Mouse (Mus musculus): ENCODE measurements at regions not wholly inside any gene's neighbourhood (a gene's known extent, or its start where the extent isn't known, plus 50 kb on each side); places are given as distances from the start of the nearest gene placed in this dataset.

DNA sequence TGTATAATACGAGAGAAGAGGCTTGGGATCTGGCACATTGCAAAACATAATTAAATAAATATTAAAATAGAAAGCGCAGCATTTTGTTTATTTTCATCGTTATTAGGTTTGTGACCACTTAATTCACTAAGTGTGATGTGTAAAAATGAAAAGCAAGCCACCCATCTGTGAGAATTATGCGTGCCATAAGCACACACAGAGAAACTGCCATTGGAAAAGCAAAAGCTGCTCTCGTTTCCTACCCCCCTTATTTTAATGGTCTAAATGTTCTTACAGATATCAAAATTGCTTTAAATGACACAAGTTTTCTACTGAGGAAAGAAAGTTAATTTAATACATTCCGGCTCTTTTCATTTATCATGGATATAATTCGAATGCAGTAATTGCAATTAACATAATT is 2780.8 kb upstream of the Gm7489 start:
- DNase-seq (ENCODE audit: low read depth, low spot score), result no peak

DNA sequence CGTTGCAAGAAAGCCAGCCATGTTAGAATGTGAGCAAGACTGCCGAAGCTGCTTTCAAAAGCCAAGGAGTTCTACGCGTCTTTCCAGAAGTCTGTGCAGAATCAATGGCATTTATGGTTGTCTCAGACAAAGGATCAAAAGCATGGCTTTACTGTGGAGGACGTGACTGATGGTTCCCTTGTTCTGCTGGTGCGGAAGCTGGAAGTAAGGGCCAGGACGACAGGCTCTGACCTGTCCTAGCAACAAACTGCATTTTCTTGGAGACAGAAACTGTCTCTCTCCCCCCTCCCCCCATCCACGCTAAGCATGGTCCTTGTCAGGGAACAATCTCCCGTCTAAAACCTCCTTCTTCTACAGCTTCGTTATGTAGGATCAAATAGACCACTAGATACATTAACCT is 2780.3 kb upstream of the Gm7489 start:
- no peak for DNase-seq (ENCODE audit: low read depth, low spot score)

DNA sequence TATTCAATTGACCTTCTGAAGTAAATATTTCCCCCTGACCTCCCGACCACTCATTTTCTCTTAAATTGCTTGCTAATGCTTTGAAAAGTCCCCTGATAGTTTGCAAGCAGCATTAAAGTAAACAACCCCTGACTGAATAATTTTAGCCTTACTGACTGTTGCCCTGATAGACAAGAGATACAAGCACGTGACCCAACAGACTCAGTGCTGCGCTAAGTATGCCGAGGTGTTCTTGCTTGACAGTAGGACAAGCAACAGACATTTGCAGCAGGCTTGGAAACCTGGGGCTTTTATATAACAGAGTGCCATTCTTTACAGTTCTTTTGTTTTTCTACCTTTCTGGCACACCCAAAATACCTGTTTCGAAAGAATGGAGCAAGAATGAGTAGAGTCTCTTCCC is 2779.9 kb upstream of the Gm7489 start:
- no peak for DNase-seq (ENCODE audit: low read depth, low spot score)

DNA sequence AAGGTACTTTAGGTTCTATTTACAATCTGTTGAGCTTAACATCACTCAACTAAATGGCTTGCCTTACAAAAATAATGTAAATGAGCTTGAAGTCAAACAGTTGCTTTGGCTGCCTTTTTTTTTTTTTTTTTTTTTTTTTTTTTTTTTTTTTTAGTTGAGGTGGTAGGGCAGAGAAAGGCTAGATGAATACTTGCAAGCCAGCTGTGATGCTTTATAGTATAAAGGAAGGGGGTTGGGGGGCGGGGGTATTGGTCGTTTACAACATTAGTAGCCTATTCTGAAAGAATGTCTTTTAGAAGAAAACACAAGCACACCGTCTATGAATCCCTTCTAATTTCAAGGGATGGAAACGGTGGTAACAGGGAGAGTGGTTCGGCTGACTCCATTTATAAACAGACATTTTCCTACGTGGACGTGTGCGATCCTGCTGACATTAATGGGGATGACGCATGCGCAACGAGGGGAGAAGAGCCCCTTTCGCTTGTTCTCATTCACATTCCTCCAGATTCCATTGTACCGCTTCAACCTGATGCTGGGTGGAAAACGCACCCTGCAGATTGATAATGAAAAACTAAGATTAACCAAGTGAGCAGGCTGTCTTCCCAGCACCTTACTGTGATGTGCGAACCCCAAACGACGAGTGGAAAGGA is 2779.2 kb upstream of the Gm7489 start:
- no peak for DNase-seq (ENCODE audit: low read depth, low spot score)

DNA sequence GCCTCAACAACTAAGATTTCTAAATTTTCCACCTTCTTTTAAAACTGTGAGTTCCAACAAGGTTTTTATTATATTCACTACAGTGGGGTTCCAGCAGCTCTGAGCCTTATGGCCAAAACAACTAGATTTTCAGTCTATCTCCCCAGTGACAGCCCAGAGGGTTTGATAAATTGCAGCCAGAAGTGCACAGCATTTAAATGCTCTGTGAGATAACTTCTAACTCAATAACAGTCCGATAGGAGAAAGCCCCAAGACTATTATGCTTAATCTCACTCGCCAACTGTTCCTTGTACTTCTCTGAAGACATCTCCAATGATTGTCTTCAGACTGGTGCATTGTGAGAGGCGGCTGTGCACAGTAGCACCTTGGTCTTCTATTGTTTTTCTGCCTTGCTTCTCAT is 2774.5 kb upstream of the Gm7489 start:
- DNase-seq (ENCODE audit: low read depth, low spot score), result no peak

DNA sequence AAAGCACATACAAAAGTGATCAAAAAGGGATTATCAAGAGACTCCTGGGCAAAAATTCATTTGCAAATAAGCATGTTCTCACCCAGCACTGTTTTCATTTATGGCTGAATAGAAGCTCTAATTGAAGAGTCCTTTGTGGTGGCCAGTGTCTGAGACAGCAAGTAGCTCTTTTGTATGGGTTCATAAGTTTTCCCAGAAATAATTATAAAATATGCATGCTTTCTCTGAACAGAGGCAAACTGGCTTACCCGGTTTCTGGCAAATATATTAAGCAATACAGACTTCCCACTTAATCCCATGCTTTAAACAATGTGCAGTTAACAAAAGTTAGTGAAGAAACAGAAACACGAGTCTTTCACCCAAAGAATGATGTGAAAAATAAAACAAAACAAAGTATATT is 2758.8 kb upstream of the Gm7489 start:
- no peak for DNase-seq (ENCODE audit: low read depth, low spot score)

DNA sequence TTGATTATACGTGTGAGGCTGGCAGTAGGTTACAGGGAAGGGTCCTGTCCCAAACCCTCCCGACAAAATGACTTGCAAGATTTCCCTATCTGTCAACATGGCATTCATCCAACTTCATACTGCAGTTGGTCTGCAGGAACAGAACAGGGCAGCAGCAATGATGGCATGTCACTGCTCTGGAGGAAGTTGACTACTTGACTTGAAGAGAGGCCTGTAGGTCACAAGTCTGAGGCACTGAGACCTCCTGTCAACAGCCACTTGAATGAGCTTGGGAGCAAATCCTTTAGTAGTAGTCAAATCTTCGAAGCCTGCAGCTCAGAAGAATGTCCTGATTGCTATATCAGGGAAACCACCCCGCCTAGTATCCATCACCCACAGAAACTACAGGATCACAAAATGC is 2753.7 kb upstream of the Gm7489 start:
- no peak for DNase-seq (ENCODE audit: low read depth, low spot score)

DNA sequence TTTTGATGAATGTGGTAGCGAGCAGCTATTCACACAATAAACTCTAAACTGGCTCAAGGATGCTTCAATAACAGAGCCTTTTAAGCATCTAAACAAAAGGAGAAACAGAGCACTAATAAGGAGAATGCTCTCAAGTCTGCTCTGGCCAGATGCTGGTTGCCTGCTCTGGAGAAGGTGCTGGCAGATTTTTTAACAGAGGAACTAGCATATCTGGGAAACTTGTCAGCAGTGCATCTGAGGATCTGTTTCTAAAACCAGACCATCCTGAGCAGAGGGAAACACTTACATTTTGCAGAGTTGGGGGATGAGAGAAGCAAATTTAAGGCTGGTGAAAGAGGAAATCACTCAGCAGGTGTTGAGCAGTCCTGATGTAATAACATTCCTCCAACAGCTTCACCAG is 2748.6 kb upstream of the Gm7489 start:
- DNase-seq (ENCODE audit: low read depth, low spot score), result no peak

DNA sequence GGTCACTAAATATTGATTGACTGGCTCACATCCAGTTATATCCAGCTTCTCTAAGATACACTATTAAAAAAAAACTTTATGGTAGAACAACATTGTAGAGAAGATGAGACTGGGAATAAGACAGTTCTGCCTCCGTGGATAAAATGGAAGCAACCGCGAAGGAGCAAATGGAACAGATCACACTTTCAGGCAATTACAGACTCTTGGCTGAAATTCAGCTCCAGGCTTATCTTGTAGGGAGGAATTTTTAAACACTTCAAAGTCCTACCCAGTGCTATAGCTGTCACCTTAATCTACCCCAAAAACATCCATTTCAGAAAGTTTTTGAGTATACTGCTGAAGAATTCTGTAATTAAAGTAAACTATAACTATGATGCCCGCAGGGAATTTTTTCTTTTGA is 2745.2 kb upstream of the Gm7489 start:
- no peak for DNase-seq (ENCODE audit: low read depth, low spot score)

DNA sequence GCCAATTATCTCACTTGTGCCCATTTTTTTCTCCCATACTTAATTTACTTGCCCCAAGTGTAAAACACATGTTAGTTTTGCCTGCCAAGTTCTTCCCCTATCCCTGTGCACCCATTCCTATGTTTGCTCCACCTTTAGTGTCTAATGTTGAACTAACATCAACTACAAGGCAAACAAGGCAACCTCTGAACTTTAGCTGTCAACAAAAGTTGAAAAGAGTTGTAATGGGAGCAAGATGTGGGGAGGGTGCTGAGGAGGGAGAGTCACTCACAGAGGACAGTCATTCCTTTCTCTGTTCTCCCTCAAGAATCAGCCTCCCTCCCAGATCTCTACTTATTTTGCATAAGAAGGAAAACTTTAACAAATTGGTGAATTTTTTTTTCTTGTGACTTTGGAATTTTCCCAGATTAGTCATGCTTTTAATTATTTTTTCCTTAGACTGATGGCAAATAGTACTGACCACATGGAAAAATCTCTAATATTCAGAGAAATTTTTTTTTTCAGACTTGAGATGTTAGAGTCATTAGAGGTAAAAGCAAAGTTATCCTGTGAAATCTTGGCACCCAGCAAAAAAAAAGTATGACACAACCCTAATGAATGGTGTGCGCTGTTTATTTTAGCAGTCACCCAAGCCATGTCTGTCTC is 2710.6 kb upstream of the Gm7489 start:
- no peak for DNase-seq (ENCODE audit: low read depth, low spot score)

DNA sequence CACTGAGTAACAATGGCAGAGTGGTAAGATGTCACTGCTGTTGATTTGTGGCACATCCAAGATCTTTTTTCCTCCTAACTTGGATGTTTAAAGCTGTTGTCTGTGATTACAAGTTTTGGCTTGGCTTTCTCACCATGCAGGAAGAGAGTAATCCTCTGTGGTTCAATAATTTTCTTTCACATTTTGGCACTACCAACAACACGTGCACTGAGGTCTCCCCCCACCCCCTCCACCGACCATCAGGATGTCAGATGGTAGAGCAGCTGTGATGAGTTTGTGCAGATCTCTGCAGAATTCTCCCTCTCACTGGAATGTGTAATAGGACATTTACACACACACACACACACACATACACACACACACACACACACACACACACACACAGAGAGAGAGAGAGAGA is 2708.2 kb upstream of the Gm7489 start:
- DNase-seq (ENCODE audit: low read depth, low spot score), result no peak

DNA sequence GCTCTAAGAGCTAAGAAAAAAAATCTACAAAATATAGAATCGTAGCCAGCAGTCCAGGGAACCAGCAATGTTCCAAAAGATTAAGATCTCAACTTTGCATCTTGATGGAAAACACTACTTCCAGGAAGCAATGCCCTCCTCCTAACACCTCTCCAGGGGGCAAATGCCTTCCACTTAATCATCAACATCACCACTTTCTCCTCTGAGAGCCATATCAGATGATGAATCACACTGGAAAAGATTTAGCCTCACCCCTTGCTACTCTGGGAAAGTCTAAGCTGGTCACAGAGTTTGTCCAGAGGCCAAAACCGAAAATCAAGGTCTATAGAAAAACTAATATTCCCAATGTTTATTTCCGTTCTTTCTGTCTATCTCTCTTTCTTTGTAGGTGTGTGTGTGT is 2695.6 kb upstream of the Gm7489 start:
- no peak for DNase-seq (ENCODE audit: low read depth, low spot score)

DNA sequence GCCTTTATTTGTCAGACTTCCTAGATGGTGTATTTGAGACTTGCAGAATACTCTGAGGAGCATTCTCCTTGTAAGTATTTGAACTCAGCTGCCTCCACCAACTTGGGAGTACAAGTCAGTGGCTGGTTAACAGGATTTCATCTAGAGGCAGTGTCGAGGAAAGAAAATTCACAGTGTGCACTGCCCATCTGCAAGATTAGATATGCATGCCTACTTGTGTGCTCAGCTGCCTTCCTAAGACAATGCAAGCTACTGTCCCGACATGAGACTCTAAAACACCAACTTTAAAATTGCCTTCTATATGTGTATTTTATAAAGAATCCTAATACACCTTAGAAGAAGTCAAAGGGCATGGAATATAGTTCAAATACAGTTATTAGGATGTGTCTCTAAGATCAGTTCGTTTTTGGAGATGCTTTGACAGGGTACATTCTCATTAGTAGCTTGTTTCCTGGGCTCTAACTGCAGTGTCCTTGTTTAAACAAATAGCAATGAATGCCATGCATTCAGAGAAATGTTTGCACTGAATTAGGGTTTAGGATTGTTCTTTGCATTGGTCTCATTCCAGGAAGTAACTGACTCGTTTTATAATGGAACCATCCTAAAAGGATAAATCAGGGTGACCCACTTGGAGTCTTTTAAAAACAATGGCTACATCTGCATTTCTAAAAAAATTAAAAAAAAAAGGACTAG is 2687.1 kb upstream of the Gm7489 start:
- DNase-seq (ENCODE audit: low read depth, low spot score), result no peak

DNA sequence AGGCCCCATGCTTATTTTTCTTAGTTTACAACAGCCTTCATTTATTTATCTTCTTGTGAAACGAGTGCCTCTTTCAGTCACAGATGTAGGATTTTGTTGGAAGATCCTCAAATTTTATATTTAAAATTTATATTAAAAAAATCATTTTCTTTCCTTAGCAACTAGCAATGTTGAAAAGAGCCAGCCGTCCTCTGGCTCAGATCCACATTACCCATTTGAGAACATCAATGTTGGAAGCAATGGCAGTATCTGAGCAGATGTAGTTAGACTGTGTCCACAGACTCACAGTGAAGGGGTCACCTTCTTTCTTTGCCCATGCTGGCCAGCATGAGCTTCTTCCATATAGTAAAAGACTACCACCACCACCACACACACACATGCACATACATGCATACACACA is 2681.4 kb upstream of the Gm7489 start:
- DNase-seq (ENCODE audit: low read depth, low spot score), result no peak

DNA sequence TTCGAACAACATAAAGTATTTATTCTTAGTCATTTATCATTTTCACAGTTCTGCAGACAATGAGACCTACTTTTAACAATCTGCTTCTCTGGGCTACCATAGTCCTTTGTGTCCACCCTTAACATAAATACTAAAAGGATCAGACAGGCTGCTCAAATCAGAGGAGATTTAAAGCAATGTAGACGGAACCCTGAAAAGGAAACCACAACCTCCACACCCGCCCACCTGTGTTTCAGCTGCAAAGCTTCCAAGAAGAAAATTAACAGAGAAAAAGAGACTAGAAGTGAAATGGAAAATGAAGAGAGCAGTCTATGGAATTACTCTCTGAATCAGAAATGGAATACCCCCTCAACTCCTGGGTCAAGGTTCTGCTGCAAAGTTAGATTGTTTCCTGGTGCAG is 2678.7 kb upstream of the Gm7489 start:
- DNase-seq (ENCODE audit: low read depth, low spot score), result no peak

DNA sequence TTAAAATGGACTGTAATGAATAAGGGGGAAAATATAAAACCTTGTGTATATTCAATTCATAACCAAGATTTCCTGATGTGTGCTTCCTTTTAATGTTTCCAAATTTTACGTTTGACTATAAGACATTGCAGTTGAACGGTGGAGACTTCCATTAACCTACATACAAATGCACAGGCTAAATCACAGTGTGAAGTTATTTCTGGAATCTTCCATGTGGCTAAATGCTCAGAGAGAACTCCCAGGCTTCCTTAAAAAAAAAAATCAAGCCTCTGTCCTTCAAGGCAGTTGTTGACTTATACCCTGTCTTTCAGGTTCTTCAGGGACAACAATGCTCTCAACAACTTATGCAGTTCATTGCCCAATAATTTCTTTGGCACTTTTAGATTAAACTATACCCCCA is 2677.9 kb upstream of the Gm7489 start:
- no peak for DNase-seq (ENCODE audit: low read depth, low spot score)

DNA sequence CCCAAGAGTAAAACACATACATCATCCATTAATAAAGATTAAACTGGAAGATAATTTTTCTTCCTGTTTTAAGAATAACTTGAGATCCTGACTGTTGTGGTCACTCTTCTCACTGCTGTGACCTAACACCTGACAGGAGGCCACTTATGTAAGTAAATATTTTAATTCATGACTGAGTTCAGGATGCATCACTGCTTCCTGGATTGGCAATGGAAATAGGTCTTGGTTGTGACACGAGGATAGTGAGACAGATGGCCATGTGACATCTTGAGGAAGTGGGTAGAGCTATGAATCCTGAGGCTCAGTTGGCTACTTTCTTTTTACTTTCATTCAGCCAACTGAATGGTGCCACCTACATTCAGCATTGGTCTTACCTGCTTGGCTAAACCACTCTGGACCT is 2649.8 kb upstream of the Gm7489 start:
- DNase-seq (ENCODE audit: low read depth, low spot score), result no peak

DNA sequence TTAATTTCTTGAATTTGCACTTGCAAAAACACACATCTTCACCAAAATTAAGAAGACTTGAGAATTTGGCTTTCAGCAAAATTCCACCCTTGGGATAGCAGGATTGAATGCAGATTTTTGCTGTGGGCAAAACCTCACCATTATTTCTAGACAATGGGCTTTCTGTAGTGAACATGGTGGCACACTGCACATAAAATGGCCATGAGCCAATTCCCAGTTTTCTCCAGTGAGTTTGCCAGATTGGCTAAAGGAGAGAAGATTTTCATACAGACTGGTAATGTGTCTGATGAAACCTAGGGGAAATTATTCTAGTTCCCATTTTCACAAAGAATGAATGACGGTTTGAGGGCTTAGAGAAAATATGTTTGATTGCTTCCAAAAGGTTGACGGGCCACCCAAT is 2640.1 kb upstream of the Gm7489 start:
- no peak for DNase-seq (ENCODE audit: low read depth, low spot score)

DNA sequence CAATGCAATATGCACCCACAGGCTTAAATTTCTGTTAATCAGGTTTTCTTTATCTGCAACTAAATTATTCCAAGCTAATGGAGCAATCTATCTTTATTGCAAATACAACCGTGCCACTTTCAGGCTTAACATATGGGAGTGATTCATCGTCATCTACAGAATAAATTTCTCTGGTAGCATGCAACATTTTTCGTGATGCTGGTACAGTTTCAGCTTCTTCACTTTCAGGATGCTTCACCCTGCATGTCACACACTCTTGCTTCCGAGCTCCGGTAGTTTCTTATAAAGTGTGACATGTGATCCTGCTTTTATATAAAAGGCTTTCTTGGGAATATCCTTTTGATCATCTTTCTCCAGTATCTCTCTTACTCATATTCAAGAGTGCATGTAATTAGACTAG is 2637.4 kb upstream of the Gm7489 start:
- no peak for DNase-seq (ENCODE audit: low read depth, low spot score)

DNA sequence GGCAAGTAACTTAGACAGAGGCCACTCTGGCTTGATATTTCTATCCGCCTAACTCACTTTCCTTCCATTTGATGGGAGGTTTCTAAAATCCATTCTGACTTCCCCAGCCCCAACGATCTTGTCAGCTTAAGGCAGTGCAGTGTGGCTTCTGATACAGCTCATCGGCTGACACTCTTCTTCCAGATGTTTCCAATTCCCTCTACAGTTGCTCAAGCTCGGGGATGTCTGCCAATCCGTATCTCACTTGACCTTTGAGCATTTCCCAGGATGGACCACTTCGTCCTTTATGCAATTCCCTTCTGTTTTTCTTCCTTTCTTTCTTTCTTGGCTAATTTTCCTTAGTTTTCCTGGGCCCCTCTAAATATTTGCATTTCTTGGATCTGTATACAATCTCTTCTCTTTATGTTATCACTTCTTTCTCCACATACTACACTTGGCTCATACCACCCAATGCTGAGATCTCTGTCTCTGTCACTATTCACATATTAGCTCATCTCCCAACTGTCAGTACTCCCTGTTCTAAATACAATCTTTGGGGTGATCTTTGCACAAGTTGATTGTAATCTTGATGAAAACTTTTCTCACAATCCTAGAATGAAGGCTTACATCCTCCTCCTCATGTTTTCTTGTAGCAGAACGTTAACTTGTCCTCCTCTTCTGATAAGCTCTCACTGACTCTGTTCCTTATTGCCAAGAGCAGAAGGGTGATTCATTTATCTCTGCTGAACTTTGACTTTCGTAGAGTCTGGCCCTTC is 2636.5 kb upstream of the Gm7489 start:
- no peak for DNase-seq (ENCODE audit: low read depth, low spot score)

DNA sequence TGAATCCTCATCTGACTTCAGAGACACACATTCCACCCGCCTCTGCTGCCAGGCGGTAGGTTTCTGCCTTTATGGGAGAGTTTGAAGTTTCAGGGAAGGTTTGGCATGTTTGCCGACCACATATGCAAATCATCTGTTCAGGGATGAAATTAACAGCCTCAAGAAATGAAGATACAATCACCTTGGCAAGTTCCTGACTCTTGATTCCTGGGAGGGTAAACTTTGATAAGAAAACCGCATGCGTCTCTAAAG is 2636.0 kb upstream of the Gm7489 start:
- DNase-seq (ENCODE audit: low read depth, low spot score), result no peak

DNA sequence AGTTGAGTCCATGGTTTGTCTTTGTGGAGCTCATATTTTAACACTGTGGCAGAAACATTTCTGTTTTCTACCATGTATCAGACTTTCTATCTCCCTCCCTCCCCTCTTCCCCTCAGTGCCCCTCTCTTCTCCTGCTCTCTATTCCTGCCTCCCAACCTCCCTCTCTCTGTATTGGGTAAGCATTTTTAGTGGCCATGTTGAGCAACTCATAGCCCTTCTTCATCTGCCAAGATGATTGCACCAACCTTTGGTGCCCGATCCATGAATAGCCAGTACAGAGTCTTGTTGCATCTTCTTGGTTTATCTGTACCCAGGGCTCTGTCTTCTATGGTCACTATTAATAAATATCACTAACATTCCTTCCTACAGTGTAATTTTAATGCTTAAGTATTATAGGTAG is 2630.6 kb upstream of the Gm7489 start:
- DNase-seq (ENCODE audit: low read depth, low spot score), result no peak

DNA sequence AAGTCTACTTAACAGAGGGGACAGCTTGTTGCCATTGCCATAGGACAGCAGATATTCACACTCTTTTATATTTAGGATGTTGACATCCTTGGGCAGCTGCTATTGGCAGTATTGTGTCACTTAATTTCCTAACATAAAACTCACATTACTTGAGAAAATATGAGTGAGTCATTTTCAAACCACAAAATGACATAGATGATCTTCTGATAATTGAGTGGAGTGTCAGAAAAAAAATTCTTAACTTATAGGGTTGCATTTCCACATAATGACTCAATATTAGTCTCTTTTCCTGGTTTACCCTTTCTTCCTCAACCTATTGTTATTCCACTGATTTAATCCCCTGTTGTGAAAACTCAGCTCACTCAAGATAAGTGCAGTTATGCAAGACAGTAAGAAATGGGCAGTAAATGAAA is 2629.5 kb upstream of the Gm7489 start:
- DNase-seq (ENCODE audit: low read depth, low spot score), result no peak
